11 mouse cellular contexts compared by ENCODE assay signal in the genomic region with DNA sequence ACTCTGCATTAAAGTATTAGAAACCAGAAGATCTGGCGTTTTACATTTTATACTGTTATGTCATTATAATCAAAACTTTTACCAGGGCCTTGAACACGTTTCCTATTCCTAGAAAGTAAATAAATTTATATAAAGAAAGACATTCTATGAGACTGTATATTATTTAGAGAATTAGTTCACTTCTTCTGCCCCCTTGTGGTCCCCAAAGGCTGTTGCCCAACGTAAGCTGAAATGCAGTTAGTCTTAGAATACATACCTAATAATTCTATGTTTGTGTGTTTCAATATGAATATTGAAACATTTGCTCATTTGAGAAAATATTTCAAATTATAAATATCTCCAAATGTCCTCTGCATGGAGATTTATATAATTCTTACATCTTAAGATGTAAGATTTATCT. TPM values are rescaled to one million over a fixed set of nuclear protein-coding genes. Genes with fewer than 3 reads are reported as not detected.
DNase-seq lines count a peak whose midpoint lies in the region; ATAC-seq and TF ChIP-seq lines count a peak whose summit lies in the region.
"Had no signal": no experiment of that assay in that cellular context is flagged by ENCODE, and none has a peak within 500 bp of the region (broad histone marks: within the 10 kb centered on the region; RNA-seq: fewer than 3 reads in every experiment).

No protein-coding gene starts in this region.

- no peak overlapping the region for H3K4me3 ChIP-seq in forebrain, embryonic 13.5 days
- no peak overlapping the region for H3K4me3 ChIP-seq in forebrain, embryonic 10.5 days
- H3K4me3 ChIP-seq in liver, embryonic 14.5 days (ENCODE audit: insufficient read depth in 1 of 2, low read depth in 2 of 2, low read length in 2 of 2) = no peak overlapping the region
- no peak overlapping the region for H3K4me3 ChIP-seq in ES-E14 (ENCODE audit: insufficient read depth in 1 of 2, low read depth in 1 of 2, low read length in 2 of 2, poor library complexity in 1 of 2, severe bottlenecking in 1 of 2)

- no peaks in the 10 kb centered on the region for H3K9me3 ChIP-seq in forebrain, embryonic 13.5 days (replicated peaks)
- no peaks in the 10 kb centered on the region for H3K9me3 ChIP-seq in forebrain, embryonic 10.5 days
- no peaks in the 10 kb centered on the region for H3K9me3 ChIP-seq in liver, embryonic 14.5 days (ENCODE audit: control insufficient read depth, low read length)
- no peaks in the 10 kb centered on the region for H3K9me3 ChIP-seq in ES-E14 (ENCODE audit: control insufficient read depth, insufficient read depth, low read depth, low read length)

- no peak overlapping the region for H3K27ac ChIP-seq in forebrain, embryonic 13.5 days
- no peak overlapping the region for H3K27ac ChIP-seq in forebrain, embryonic 10.5 days
- no peak overlapping the region for H3K27ac ChIP-seq in liver, embryonic 14.5 days
- H3K27ac ChIP-seq in ES-E14 (ENCODE audit: insufficient read depth, low read depth, low read length, poor library complexity, severe bottlenecking) = no peak overlapping the region
- H3K27ac ChIP-seq: macrophage had no signal

- in situ Hi-C loops in ES-E14 (cut with MboI; ENCODE audit: low sequenced_read_pairs in 2 of 2, unreplicated experiment in 2 of 2) = loop anchor here in 1 of 2 experiments (10.0 kb wide), 1 partner anchor 192 kb away; a partner anchor contains a TSS

- DNase-seq in forebrain, embryonic 10.5 days (ENCODE audit: extremely low spot score, low spot score) = no peak
- DNase-seq in liver, embryonic 14.5 days (ENCODE audit: low read depth in 3 of 3, low spot score in 3 of 3) = no peak
- DNase-seq in liver = no peak
- DNase-seq in ES-E14 (ENCODE audit: low read depth, low spot score) = peak; percentile 12
- DNase-seq in kidney, postnatal 4 days = peak; percentile 16 to 19
- DNase-seq in gastrocnemius, postnatal 4 days (ENCODE audit: low spot score in 2 of 2) = no peak
- no peak for DNase-seq in frontal cortex, postnatal 25 days (ENCODE audit: low spot score in 2 of 2)

- H3K4me2 ChIP-seq in forebrain, embryonic 13.5 days = no peak overlapping the region
- H3K4me2 ChIP-seq in liver, embryonic 14.5 days (ENCODE audit: low read depth) = no peak overlapping the region

- 36% methylated on average over 3 of the region's 3 CpGs for WGBS in forebrain, embryonic 13.5 days
- WGBS in forebrain, embryonic 10.5 days = 38% methylated on average over 3 of the region's 3 CpGs
- WGBS in liver, embryonic 14.5 days (ENCODE audit: insufficient replicate concordance) = 20% methylated on average over 3 of the region's 3 CpGs

- H3K9ac ChIP-seq in forebrain, embryonic 13.5 days = no peak overlapping the region
- no peak overlapping the region for H3K9ac ChIP-seq in liver, embryonic 14.5 days (replicated peaks)
- H3K9ac ChIP-seq in ES-E14 (ENCODE audit: insufficient read depth, low read depth, low read length, poor library complexity, severe bottlenecking) = no peak overlapping the region

- 0 out of 2 replicates have a peak, but pooled peaks have one; percentile 65 for ATAC-seq in forebrain, embryonic 13.5 days
- no peak for ATAC-seq in liver, embryonic 14.5 days (ENCODE audit: insufficient read depth)

- no peaks in the 10 kb centered on the region for H3K36me3 ChIP-seq in forebrain, embryonic 13.5 days (ENCODE audit: poor library complexity, severe bottlenecking)
- H3K36me3 ChIP-seq in forebrain, embryonic 10.5 days (replicated peaks) = no peaks in the 10 kb centered on the region
- no peaks in the 10 kb centered on the region for H3K36me3 ChIP-seq in liver, embryonic 14.5 days (replicated peaks; ENCODE audit: control insufficient read depth, insufficient read depth, low read depth)
- no peaks in the 10 kb centered on the region for H3K36me3 ChIP-seq in ES-E14 (ENCODE audit: control insufficient read depth, insufficient read depth, low read length, poor library complexity, severe bottlenecking)

- no peaks in the 10 kb centered on the region for H3K4me1 ChIP-seq in forebrain, embryonic 13.5 days
- H3K4me1 ChIP-seq in forebrain, embryonic 10.5 days = no peaks in the 10 kb centered on the region
- no peaks in the 10 kb centered on the region for H3K4me1 ChIP-seq in liver, embryonic 14.5 days (replicated peaks; ENCODE audit: control insufficient read depth in 2 of 2, insufficient read depth in 2 of 2, low read length in 1 of 2)
- H3K4me1 ChIP-seq in ES-E14 (ENCODE audit: control insufficient read depth in 2 of 2, insufficient read depth in 2 of 2, low read length in 2 of 2, poor library complexity in 1 of 2) = no peaks in the 10 kb centered on the region

- H3K27me3 ChIP-seq in forebrain, embryonic 13.5 days = no peaks in the 10 kb centered on the region
- H3K27me3 ChIP-seq in forebrain, embryonic 10.5 days (ENCODE audit: poor library complexity, severe bottlenecking) = no peaks in the 10 kb centered on the region
- H3K27me3 ChIP-seq in liver, embryonic 14.5 days (ENCODE audit: control insufficient read depth, insufficient read depth, low read length) = no peaks in the 10 kb centered on the region

- TF ChIP-seq EP300 in liver, embryonic 14.5 days (IDR thresholded peaks at IDR 0.05; ENCODE audit: low read depth) = no peak

- TF ChIP-seq CTCF in liver, embryonic 14.5 days (IDR thresholded peaks at IDR 0.05; ENCODE audit: low read depth) = peak; percentile 27; the same call in 1 of the 2 replicates

TF ChIP-seq in ES-E14, 5 proteins besides CTCF, POLR2A, EP300 and RAD21:
- no peak for TF ChIP-seq MAFK (IDR thresholded peaks at IDR 0.05; ENCODE audit: insufficient read depth, low read depth, low read length)
- TF ChIP-seq HCFC1 (IDR thresholded peaks at IDR 0.05; ENCODE audit: borderline replicate concordance, insufficient read depth, low read length) = no peak
- TF ChIP-seq ZNF384 (IDR thresholded peaks at IDR 0.05; ENCODE audit: low read depth, low read length) = no peak
- TF ChIP-seq ZC3H11A (IDR thresholded peaks at IDR 0.05; ENCODE audit: borderline replicate concordance, low read depth, low read length) = 0 out of 2 replicates have a peak, but pooled peaks have one; percentile 23
- TF ChIP-seq CHD2 (IDR thresholded peaks at IDR 0.05; ENCODE audit: low read depth, low read length) = no peak

RNA-seq across cellular contexts. Expression of a gene that starts 25.2 kb away (rescaled TPM):
- not detected in 2 replicates for polyA plus RNA-seq in forebrain, embryonic 13.5 days (2015; fragmentation: Nextera tagmentation; extraction: Ambion mirVana)
- polyA plus RNA-seq in forebrain, embryonic 10.5 days (2016; fragmentation: Nextera tagmentation; extraction: Ambion mirVana) = not detected in 2 replicates
- 0.04 and 0.11 TPM in 2 replicates for polyA plus RNA-seq in liver, embryonic 14.5 days (2012; rRNA removed)
- 0.40 TPM in 1 of 2 replicates, not detected in the other for polyA plus RNA-seq in liver, embryonic 14.5 days (2014; fragmentation: Nextera tagmentation; extraction: Ambion mirVana)
- not detected in 2 replicates for total RNA-seq in ES-E14 (2012; rRNA removed)
- total RNA-seq in gastrocnemius, postnatal 4 days (2021) = under 1 TPM in 1 of 2 experiments, not detected in 1; 0.16 TPM
- polyA plus RNA-seq: macrophage had no signal

RNA-seq across cellular contexts. Expression of a gene that starts 30.9 kb away (rescaled TPM):
- 0.26 TPM in 1 of 2 replicates, not detected in the other for polyA plus RNA-seq in forebrain, embryonic 13.5 days (2015; fragmentation: Nextera tagmentation; extraction: Ambion mirVana)
- polyA plus RNA-seq in forebrain, embryonic 10.5 days (2016; fragmentation: Nextera tagmentation; extraction: Ambion mirVana) = not detected in 2 replicates
- 94.9 and 102 TPM in 2 replicates for polyA plus RNA-seq in liver, embryonic 14.5 days (2012; rRNA removed)
- 259 and 282 TPM in 2 replicates for polyA plus RNA-seq in liver, embryonic 14.5 days (2014; fragmentation: Nextera tagmentation; extraction: Ambion mirVana)
- total RNA-seq in ES-E14 (2012; rRNA removed) = not detected in 2 replicates
- total RNA-seq in gastrocnemius, postnatal 4 days (2021) = under 1 TPM in 1 of 2 experiments, not detected in 1; 0.39 TPM
- polyA plus RNA-seq: macrophage; spleen, adult 2 months had no signal

RNA-seq across cellular contexts. Expression of a gene that starts 49.9 kb away (rescaled TPM):
- polyA plus RNA-seq in forebrain, embryonic 13.5 days (2015; fragmentation: Nextera tagmentation; extraction: Ambion mirVana) = not detected in 2 replicates
- not detected in 2 replicates for polyA plus RNA-seq in forebrain, embryonic 10.5 days (2016; fragmentation: Nextera tagmentation; extraction: Ambion mirVana)
- not detected in 2 replicates for polyA plus RNA-seq in liver, embryonic 14.5 days (2012; rRNA removed)
- not detected in 2 replicates for polyA plus RNA-seq in liver, embryonic 14.5 days (2014; fragmentation: Nextera tagmentation; extraction: Ambion mirVana)
- 0.21 TPM in 1 of 2 replicates, not detected in the other for total RNA-seq in ES-E14 (2012; rRNA removed)
- total RNA-seq in gastrocnemius, postnatal 4 days (2021) = not detected
- polyA plus RNA-seq: intestine, embryonic 16.5 days; macrophage; spleen, adult 2 months had no signal

Comparison
In these comparisons a context has a peak if more than half of its experiments do, and no peak if none do; other contexts are left out.
1. DNase-seq: peak in ES-E14 (single experiment) and kidney, postnatal 4 days (2 of 2); none in forebrain, embryonic 10.5 days (single experiment), liver, embryonic 14.5 days (0 of 3), liver (single experiment), gastrocnemius, postnatal 4 days (0 of 2) and frontal cortex, postnatal 25 days (0 of 2).
2. RNA of a gene that starts 30.9 kb away (polyA plus RNA-seq): 94.9 to 282 TPM in liver, embryonic 14.5 days; 0.26 TPM in forebrain, embryonic 13.5 days and not detected in forebrain, embryonic 10.5 days; every median in the first group is over 10 times any median in the second.